Mouse (Mus musculus): Measurements from ENCODE around the gene T2. TPM values are rescaled to one million over a fixed set of nuclear protein-coding genes. Genes with fewer than 3 reads are reported as not detected.
A peak's percentile ranks its signal among the peaks of the same experiment; 100 is the strongest.

The T2 gene
- total RNA-seq, 2 experiments from 2014 or later, result 0.25 TPM; not detected in 1

DNA sequence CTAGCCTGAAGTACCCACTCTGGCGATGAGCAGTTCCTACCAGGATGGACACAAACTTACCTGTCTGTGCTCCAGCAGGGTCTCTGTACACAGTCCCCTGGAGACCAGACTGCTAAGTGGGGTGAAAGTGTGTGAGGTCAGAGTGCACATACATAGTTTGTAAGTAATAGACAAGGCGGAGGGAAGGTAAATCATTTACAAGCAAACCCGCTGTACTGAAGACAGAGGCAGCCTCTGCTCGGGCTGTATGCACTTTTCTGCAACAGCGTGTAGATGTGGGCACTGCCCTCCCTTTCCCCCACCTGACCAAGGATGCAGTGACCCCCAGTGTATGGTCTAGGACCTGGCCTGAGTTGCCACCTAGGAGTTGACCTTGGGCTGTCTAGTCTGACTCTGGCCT lies 57.9 kb downstream of the T2 start:
- no peak for DNase-seq (ENCODE audit: low spot score in 2 of 2)

DNA sequence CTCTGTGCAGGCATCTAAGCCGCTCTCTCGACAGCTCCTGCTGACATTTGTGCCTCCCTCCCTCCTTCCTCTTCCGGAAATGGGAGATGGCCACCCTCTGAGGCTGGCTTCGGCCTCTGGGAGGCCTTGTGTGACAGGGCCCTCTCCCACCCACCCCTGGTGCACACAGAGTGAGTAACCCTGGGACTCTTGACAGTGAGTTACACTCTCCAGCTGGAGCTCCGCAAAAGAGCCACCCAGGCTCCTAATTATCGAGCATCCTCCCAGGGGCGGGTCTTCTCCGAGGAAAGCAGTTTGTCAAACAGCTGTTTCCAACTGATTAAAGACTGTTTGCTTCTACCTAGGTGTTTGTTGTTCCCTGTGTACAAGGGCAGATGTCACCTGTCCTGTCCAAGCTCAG lies 59.7 kb downstream of the T2 start:
- DNase-seq (ENCODE audit: low spot score in 2 of 2), result no peak

DNA sequence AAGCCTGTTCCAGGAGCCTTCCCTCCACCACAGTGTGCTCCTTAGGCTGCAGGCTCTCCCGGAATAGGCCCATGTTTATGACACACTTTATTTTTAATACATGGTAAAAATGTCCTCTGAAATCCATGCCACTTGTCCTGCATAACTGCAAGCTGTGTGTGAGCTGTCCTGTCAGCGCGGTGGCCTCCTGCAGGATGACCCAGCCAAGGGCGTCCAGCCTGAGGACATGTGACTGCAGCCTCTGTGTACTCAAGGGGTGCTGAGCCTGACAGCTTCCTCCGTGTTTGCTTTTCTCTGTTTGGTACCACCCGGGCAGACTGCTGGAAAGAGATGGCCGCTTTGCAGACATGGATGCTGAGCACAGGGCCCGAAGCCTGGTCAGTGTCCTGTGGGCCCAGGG lies 61.1 kb downstream of the T2 start:
- DNase-seq (ENCODE audit: low spot score in 2 of 2), result no peak

GRCm38 (mm10) chr17:8420739-8421138 lies 64.9 kb downstream of the T2 start:
- DNase-seq (ENCODE audit: low spot score in 2 of 2), result no peak

DNA sequence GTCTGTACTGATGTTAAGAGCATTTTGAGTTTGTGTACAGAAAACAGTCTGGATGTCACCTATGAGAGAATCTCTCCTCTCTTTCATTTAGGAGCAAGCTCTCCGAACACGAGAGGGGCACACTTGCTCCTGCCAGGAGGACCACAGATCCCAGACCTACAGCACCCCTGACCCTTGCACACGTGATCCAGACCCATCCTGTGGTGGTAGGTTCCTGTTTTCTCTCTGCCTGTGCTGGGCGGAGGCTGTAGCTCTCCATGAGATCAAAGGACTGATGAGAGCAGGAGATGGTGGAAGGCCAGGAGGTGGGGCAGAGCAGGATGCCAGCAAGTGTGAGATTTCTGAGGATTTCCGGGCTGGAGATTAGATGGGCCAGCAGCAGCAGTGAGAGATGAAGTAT lies 65.7 kb downstream of the T2 start:
- DNase-seq (ENCODE audit: low spot score in 2 of 2), result no peak

GRCm38 (mm10) chr17:8423283-8423682 lies 67.5 kb downstream of the T2 start:
- DNase-seq (ENCODE audit: low spot score in 2 of 2), result no peak

DNA sequence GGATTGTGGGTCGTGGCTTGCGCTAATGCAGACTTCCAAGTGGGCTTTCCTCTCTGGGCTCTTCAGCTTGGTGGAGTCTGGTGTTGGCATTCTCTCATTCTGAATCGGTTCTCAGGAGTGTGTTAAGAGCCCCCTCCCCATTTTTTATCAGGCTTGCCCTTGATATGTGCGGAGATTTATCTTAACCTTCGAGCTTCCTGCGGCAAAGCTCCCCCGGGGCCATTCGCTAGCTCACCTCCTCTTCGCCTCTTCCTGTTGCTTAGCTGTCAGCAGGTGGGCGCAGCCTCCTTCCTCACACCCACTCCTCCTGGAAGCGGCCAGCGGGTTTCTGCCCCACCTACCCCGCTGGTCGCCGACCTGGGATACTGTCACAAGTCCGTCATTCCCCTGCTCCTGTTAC lies 73.6 kb downstream of the T2 start:
- no peak for DNase-seq (ENCODE audit: low spot score in 2 of 2)

DNA sequence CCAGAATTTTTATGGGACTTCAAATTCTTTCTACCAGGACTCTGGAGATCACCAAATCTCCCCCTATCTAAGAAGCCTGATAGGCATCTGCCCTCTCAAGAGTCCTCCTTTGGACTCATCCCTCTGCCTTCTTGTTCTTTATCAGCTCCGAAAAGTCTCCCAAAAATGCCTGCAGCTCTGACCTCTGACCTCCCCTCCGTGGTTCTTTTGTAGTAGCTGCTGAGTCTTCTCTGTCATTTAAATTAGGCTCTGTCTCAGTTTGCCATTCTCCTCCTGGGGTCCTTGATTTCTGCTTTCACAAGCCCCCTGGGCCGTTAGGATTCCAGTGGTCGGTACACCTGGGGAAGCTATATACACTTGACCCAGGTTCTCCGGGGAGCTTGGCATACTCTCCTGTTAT lies 74.1 kb downstream of the T2 start:
- DNase-seq (ENCODE audit: low spot score in 2 of 2), result no peak

GRCm38 (mm10) chr17:8432179-8432800 lies 76.5 kb downstream of the T2 start:
- DNase-seq (ENCODE audit: low spot score in 2 of 2), result no peak

- no peak for DNase-seq (ENCODE audit: low spot score in 2 of 2)
Observed at GRCm38 (mm10) chr17:8433121-8433977, 77.6 kb downstream of the T2 start.

DNA sequence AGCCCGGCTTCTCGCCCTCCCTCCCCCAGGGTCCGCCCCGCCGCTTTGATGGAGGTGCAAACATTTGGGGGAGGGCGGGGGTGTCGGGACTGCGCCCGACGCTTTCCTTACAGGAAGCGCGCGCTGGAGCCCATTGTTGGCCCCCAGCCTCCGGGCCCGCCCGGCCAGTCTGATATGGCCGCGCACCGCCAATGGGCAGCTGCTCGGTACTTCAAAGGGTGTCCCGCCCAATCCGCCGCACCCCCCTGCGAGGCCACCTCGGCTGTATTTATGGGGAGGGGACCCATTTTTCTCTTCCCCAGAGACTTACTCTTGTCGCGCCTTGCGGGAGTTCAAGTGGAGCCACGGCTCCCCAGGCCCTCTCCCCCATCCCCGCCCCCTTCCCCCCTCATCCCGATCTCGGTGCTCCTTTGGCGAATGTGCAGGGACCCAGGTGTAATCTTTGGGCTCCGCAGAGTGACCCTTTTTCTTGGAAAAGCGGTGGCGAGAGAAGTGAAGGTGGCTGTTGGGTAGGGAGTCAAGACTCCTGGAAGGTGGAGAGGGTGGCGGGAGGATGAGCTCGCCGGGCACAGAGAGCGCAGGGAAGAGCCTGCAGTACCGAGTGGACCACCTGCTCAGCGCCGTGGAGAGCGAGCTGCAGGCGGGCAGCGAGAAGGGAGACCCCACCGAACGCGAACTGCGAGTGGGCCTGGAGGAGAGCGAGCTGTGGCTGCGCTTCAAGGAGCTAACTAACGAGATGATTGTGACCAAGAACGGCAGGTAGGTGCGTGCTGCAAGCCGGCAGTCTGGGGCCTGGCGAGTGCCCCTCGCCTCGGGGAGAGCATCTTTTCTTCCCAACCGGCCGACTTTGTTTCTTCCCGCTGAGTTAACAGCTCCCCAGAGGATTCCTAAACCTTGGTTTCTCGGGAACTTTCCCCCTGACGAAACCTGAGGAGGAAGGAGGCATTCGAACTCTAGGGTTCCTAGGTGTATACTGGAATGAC lies 78.5 kb downstream of the T2 start, which contains the start of gene T:
Gene T, plus strand, starts transcription at position 446 of the 983 bp plus-strand sequence.
- no peak for DNase-seq (ENCODE audit: low spot score in 2 of 2)

DNA sequence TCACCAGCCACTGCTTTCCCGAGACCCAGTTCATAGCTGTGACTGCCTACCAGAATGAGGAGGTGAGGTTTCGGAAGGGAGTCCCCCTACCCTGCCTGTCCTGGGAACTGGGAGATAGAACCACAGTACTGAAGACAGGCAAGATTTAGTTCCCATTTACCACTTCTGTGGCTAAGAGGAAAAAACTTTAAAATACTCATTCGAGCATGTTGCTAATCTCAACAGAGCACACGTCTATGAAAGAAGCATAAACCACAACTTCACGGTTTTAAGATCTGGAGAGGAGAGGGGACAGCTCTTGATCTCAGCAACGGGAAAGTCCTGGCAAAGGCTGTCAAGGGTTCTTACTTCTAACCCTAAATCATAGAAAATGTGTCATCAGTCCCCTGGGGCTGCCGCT lies 80.4 kb downstream of the T2 start:
- no peak for DNase-seq (ENCODE audit: low spot score in 2 of 2)

DNA sequence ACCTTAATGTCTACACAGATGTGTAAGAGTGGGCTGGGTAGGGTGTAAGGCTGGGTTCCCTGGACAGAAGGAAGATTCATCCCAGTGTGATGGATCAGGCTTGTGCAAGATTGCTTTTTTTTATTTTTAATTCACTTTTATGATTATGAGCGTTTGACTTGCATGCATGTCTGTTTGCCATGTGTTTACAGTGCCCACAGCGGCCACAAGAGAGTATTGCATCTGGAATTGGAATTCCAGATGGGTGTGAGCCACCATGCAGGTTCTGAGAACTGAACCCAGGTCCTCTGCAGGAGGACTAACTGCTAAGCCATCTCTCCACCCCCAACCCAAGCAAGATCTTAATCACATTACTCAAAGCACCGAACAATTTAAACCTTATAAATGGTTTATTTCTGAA lies 88.3 kb downstream of the T2 start:
- no peak for DNase-seq (ENCODE audit: low spot score in 2 of 2)

GRCm38 (mm10) chr17:8447676-8448192 lies 91.9 kb downstream of the T2 start:
- no peak for DNase-seq (ENCODE audit: low spot score in 2 of 2)

GRCm38 (mm10) chr17:8448324-8448723 lies 92.5 kb downstream of the T2 start:
- DNase-seq (ENCODE audit: low spot score in 2 of 2), result no peak

GRCm38 (mm10) chr17:8455196-8455595 lies 99.4 kb downstream of the T2 start:
- no peak for DNase-seq (ENCODE audit: low spot score in 2 of 2)

- DNase-seq (ENCODE audit: low spot score in 2 of 2), result no peak
Observed at GRCm38 (mm10) chr17:8455601-8456000, 99.8 kb downstream of the T2 start.

DNA sequence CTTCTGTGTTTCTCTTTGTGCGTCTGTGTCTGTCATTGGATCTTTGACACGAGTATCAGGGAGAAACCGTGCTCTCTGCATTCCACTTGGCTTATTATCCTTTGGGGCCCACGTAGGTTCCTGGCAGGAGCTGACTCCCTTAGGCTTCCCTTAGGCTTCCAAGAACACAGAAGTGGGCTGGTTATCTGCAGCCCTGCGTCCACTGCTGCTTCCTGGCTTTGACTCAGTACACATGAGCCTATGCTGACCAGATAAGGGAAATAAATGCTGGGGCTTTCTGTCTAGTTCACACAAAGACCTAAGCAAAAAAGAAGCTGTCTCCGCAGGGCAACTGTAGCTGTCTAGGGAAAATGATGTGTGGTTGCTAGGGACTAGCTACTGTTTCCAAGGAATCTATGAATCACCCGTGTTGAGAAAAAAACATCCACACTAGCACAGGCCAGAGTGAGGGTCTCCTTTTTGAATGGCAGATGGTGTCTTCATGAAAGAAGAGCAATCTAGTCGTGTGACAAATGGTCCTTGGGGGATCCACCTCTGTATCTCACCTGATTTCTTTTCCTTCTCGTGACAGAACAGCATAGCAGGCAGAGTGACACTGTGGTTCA lies 101.2 kb downstream of the T2 start:
- no peak for DNase-seq (ENCODE audit: low spot score in 2 of 2)

- no peak for DNase-seq (ENCODE audit: low spot score in 2 of 2)
Observed at GRCm38 (mm10) chr17:8461568-8461967, 105.8 kb downstream of the T2 start.

GRCm38 (mm10) chr17:8463482-8464128 lies 107.8 kb downstream of the T2 start:
- DNase-seq (ENCODE audit: low spot score in 2 of 2), result peak in 1 of 2 experiments; percentile 21
